Mouse (Mus musculus) bone marrow, adult 2 months (tissue): Measurements from ENCODE around the gene Fam178b.

Experiments
- CTCF ChIP-seq: fragments of 200-500 bp; IDR thresholded peaks from 2 replicates; pipeline ENCODE4 v1.5.1; 2011; ENCODE audit warnings: low read length, control low read depth; ENCODE audit not compliant: control insufficient read depth, insufficient read depth
- POLR2A ChIP-seq: fragments of 200-500 bp; IDR thresholded peaks from 2 replicates; pipeline ENCODE4 v1.6.1; 2011; ENCODE audit warnings: low read depth, mild to moderate bottlenecking, control low read depth, low read length, borderline replicate concordance; ENCODE audit not compliant: control insufficient read depth

- TF ChIP-seq CTCF = no peak
- no peak for TF ChIP-seq POLR2A
These were observed 24.8 kb upstream of the Fam178b start for GRCm38 (mm10) chr1:36707797-36708196.
